Mouse (Mus musculus) stomach, postnatal 0 days (tissue): Measurements from ENCODE around the gene Kcne3.

Source experiments
- CTCF ChIP-seq: IDR thresholded peaks from 2 replicates; pipeline ENCODE4 v1.5.1; 2016; ENCODE audit warnings: antibody characterized with exemption, low read depth, mild to moderate bottlenecking, moderate library complexity
- EP300 ChIP-seq: optimal IDR thresholded peaks from 2 replicates; pipeline ENCODE3; 2016; ENCODE audit warnings: antibody characterized with exemption

DNA sequence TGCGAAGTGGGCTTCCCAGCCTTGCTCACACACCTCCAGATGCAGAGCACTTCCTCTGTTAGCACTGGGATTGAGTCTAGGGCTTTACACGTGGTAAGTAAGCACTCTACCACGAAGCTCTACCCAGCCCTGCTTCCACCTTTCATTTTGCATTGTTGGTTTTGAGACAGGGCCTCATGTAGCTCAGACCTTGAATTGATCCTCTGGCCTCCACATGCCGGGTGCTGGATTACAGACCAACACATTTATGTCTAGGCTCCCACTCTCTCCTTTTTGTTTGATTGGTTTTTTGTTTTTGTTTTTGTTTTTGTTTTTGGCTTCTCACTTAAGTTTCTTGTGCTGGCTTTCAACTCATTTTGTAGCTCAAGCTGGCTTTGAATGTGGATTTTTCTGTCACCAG lies 5.5 kb upstream of the Kcne3 start:
- TF ChIP-seq CTCF = no peak
- TF ChIP-seq EP300 = no peak
